Mouse (Mus musculus): ENCODE measurements around the gene Os9.

- TF ChIP-seq EP300 (IDR thresholded peaks at IDR 0.05; ENCODE audit: low read depth) (no peak), CTCF (IDR thresholded peaks at IDR 0.05; ENCODE audit: low read depth) (no peak)
Observed at GRCm38 (mm10) chr10:127147135-127147534, 26.2 kb upstream of the Os9 start.

All from liver, embryonic 14.5 days (tissue).